Mouse (Mus musculus): ENCODE data around the gene Ccdc180. TPM values are rescaled to one million over a fixed set of nuclear protein-coding genes. Genes with fewer than 3 reads are reported as not detected.

Ccdc180 gene
- polyA plus RNA-seq, 1 experiment: 2.4 TPM

DNA sequence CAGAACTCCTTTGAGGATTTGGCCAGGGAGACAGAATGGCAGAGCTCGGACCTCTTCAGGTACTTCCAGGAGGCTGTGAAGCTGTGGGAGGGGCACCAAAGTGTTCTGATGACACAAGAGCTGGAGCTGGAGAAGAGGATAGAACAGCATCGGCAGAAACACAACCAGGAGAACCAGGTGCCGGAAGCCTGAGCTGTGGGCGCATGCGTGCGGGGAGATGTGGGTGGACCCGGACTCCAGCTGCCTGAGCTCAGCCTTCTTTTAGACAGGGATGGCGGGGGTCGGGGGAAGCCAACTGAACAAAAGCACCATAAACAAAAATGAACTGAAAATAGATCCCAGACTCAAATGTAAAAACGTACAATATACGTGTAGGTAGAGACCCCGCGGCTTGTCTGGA lies 19.2 kb downstream of the Ccdc180 start:
- Histone ChIP-seq H3K4me1 (ENCODE audit: control insufficient read depth, insufficient read depth, low read length) (no peaks in the 10 kb centered on the region), H3K4me3 (replicated peaks; ENCODE audit: extremely low read depth, low read depth, low read length) (no peak overlapping the region)
- TF ChIP-seq POLR2A (IDR thresholded peaks at IDR 0.05; ENCODE audit: borderline replicate concordance, extremely low read depth, low read depth, low read length): no peak
- no peak for TF ChIP-seq CTCF (IDR thresholded peaks at IDR 0.05; ENCODE audit: insufficient read depth, low read length)
- WGBS: 75% methylated on average over 13 of the region's 13 CpGs
- no peak for DNase-seq

DNA sequence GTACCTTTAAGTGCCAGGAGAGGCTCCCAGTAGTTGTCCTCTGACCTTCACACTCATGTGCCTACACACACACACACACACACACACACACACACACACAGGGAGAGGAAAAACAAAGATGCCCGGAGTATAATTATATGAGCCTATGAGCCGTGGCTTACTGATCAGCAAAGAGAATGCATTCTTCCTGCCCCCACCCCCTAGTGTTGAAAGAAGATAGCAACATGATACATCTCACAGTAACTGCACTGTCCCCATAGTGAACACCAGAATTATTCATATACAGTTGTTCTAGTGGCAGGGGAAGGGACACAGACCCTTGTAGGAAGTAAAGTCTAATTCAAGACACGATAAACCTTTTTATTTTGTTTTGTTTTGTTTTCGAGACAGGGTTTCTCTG lies 19.8 kb downstream of the Ccdc180 start:
- Histone ChIP-seq H3K4me1 (ENCODE audit: control insufficient read depth, insufficient read depth, low read length) (no peaks in the 10 kb centered on the region), H3K4me3 (replicated peaks; ENCODE audit: extremely low read depth, low read depth, low read length) (no peak overlapping the region)
- WGBS: 64% methylated on average over 4 of the region's 4 CpGs
- DNase-seq: no peak
- TF ChIP-seq POLR2A (IDR thresholded peaks at IDR 0.05; ENCODE audit: borderline replicate concordance, extremely low read depth, low read depth, low read length) (no peak), CTCF (IDR thresholded peaks at IDR 0.05; ENCODE audit: insufficient read depth, low read length) (no peak)

DNA sequence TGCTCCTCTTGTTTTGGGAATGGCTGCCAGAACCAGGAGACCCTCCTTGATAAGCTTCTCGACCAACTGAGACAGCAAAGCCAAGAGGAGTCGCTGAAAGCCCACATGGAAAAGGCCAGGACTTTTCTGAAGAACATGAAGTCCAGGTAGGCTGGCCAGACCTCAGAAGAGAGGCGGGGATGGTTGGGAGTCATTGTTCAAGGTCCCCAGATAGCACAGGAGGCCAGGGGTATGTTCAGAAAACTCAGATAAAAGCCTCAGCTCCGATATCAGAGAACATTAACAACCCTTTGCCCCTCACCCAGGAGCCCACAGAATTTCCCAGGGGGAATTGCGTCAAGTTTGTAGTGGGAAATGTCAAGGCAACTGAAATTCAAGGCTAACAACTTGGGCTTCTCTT lies 21.2 kb downstream of the Ccdc180 start:
- H3K4me3 ChIP-seq (replicated peaks; ENCODE audit: extremely low read depth, low read depth, low read length): no peak overlapping the region
- no peak for DNase-seq
- TF ChIP-seq POLR2A (IDR thresholded peaks at IDR 0.05; ENCODE audit: borderline replicate concordance, extremely low read depth, low read depth, low read length) (no peak), CTCF (IDR thresholded peaks at IDR 0.05; ENCODE audit: insufficient read depth, low read length) (no peak)
- 74% methylated on average over 5 of the region's 5 CpGs for WGBS
- no peaks in the 10 kb centered on the region for H3K4me1 ChIP-seq (ENCODE audit: control insufficient read depth, insufficient read depth, low read length)

DNA sequence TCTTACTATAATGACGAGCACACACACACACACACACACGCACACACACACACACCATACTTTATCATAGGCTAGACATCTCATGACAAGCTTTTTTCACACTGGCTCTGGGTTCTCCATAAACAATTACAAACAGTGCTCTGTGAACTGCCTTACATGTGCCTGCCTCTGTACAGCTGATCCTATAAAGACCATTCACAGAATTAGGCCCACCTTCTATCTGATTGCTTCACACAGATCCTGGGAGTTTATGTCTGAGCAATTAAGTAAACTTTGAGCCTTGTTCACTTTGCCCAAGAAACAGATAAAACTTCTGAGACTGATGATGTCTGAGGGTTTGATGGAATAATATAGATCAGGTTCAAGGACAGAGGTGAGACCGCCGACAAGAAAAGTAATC lies 21.8 kb downstream of the Ccdc180 start:
- no peak for TF ChIP-seq POLR2A (IDR thresholded peaks at IDR 0.05; ENCODE audit: borderline replicate concordance, extremely low read depth, low read depth, low read length)
- TF ChIP-seq CTCF (IDR thresholded peaks at IDR 0.05; ENCODE audit: insufficient read depth, low read length): no peak
- Histone ChIP-seq H3K4me3 (replicated peaks; ENCODE audit: extremely low read depth, low read depth, low read length) (no peak overlapping the region), H3K4me1 (ENCODE audit: control insufficient read depth, insufficient read depth, low read length) (no peaks in the 10 kb centered on the region)
- no peak for DNase-seq
- 88% methylated on average over 4 of the region's 4 CpGs for WGBS

DNA sequence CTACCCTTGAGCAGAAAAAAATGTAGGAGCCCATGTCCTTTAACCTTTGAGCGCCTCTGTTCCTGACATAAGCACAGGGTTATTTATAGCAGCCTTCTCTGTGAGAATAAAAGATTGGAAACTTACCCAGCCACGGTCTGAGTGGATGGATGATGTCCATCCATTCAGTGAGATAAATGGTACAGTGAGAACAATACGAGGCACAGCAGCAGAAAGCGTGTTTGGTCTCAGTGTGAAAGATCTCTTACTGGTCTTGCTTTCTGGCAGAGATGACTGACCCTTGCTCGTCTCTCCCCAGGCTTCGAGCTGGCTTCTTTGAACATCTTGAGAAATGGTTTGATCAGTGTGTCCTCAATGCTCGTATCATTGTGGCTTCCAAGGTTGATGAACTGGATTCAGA lies 27.0 kb downstream of the Ccdc180 start:
- H3K4me1 ChIP-seq (ENCODE audit: control insufficient read depth, insufficient read depth, low read length): no peaks in the 10 kb centered on the region
- no peak for TF ChIP-seq CTCF (IDR thresholded peaks at IDR 0.05; ENCODE audit: insufficient read depth, low read length)
- TF ChIP-seq POLR2A (IDR thresholded peaks at IDR 0.05; ENCODE audit: borderline replicate concordance, extremely low read depth, low read depth, low read length): no peak
- DNase-seq: no peak
- WGBS: 61% methylated on average over 7 of the region's 7 CpGs
- H3K4me3 ChIP-seq (replicated peaks; ENCODE audit: extremely low read depth, low read depth, low read length): no peak overlapping the region

DNA sequence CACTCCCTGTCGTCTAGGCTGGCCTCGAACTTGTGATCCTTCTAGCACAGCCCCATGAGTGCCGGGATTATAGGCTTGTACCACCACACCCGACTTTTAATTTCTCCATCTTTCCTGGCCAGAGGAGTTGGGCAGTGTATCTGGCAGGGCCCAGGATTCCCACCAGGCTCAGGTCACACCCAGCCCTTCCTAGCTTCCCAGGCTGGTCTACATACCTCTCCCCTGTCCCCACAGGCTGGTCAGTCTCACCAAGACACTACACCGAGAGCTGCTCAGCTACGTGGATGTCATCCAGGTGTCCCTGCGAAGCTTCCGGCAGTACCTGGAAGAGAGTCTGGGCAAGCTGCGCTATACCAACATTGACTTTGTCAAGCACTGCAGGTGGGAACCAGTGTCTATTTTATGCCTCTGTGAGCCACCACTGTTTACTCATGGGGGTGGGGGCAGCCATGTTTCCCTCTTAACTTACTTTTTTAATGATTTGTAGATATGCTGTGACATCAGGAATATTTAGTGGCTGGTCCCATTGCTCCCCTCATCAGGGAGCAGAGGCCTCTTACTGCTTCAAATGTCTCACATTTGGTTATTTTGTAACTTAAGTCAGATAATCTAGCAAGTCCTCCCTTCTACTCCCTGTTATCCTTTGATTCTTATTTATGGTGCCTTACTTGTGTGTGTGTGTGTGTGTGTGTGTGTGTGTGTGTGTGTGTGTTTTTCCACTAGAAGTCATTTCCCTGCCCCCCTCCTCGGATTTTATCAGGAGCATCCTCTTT lies 31.7 kb downstream of the Ccdc180 start:
- DNase-seq: no peak
- WGBS: 77% methylated on average over 10 of the region's 10 CpGs
- TF ChIP-seq POLR2A (IDR thresholded peaks at IDR 0.05; ENCODE audit: borderline replicate concordance, extremely low read depth, low read depth, low read length): no peak
- TF ChIP-seq CTCF (IDR thresholded peaks at IDR 0.05; ENCODE audit: insufficient read depth, low read length): no peak
- no peaks in the 10 kb centered on the region for H3K4me1 ChIP-seq (ENCODE audit: control insufficient read depth, insufficient read depth, low read length)
- no peak overlapping the region for H3K4me3 ChIP-seq (replicated peaks; ENCODE audit: extremely low read depth, low read depth, low read length)

DNA sequence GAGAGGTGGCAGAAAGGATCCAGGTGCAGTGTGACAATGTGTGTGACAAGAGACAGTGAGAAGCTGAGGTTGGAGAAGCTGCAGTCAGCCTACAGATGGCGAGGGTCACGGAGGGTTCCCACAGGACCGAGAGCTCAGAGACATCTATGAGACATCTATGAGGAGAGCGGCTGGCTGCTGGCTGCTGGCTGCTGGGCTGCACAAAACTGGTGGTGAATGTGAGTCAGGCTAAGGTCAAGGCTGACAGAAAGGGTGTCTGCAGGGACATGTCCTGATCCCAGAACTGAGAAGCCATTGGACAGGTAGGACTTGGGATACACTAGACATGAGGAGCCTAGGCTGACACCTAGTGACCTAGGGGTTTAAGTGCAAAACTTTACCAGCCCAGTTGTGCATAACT lies 33.9 kb downstream of the Ccdc180 start:
- 85% methylated on average over 4 of the region's 4 CpGs for WGBS
- Histone ChIP-seq H3K4me1 (ENCODE audit: control insufficient read depth, insufficient read depth, low read length) (no peaks in the 10 kb centered on the region), H3K4me3 (replicated peaks; ENCODE audit: extremely low read depth, low read depth, low read length) (no peak overlapping the region)
- TF ChIP-seq CTCF (IDR thresholded peaks at IDR 0.05; ENCODE audit: insufficient read depth, low read length) (no peak), POLR2A (IDR thresholded peaks at IDR 0.05; ENCODE audit: borderline replicate concordance, extremely low read depth, low read depth, low read length) (no peak)
- no peak for DNase-seq

DNA sequence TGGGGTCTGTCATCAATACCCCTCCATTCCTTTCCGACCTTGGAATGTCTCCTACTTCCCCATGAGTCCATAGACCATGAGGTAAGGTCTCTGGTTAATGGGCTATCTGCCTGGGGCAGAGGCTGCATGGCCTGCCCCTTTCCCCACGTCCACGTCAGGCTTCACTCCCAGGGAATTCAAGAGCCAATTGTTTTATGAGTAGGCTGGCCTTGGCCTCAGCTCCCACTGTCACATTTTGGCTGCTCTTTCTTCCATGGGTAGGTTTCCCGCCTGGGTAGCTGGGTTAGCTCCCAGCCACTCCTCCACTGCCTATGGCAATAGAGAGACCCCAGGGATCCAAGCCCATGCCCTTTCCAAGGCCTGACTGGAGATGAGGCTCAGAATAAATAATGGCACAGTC lies 38.5 kb downstream of the Ccdc180 start:
- Histone ChIP-seq H3K4me1 (ENCODE audit: control insufficient read depth, insufficient read depth, low read length) (no peaks in the 10 kb centered on the region), H3K4me3 (replicated peaks; ENCODE audit: extremely low read depth, low read depth, low read length) (no peak overlapping the region)
- WGBS: 83% methylated on average over 4 of the region's 4 CpGs
- DNase-seq: no peak
- TF ChIP-seq CTCF (IDR thresholded peaks at IDR 0.05; ENCODE audit: insufficient read depth, low read length) (no peak), POLR2A (IDR thresholded peaks at IDR 0.05; ENCODE audit: borderline replicate concordance, extremely low read depth, low read depth, low read length) (no peak)

DNA sequence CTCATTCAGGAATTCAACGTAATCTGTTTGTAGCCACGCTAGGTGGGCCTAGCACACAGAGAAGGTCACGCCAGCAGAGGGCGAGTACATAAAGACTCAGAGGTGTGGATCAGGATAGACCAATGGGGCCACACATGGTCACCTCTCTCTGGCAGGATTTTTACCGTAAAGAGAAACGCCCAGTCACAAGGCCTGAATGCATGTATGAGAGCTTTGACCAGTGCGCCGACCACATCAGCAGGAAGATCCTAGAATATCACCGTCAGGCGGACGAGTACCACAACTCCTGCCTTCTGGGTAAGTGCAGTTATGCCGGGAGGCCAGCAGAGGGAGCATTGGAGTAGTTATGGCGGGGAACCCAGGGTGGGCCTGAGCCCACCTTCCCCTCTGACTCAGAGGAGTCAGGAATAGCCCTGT lies 51.5 kb downstream of the Ccdc180 start:
- peak; percentile 60 for DNase-seq
- TF ChIP-seq POLR2A (IDR thresholded peaks at IDR 0.05; ENCODE audit: borderline replicate concordance, extremely low read depth, low read depth, low read length) (no peak), CTCF (IDR thresholded peaks at IDR 0.05; ENCODE audit: insufficient read depth, low read length) (peak; percentile 87)
- WGBS: 17% methylated on average over 13 of the region's 13 CpGs
- no peak overlapping the region for H3K4me3 ChIP-seq (replicated peaks; ENCODE audit: extremely low read depth, low read depth, low read length)
- H3K4me1 ChIP-seq (ENCODE audit: control insufficient read depth, insufficient read depth, low read length): 0 out of 2 replicates have a peak, but pooled peaks cover 3% of the 10 kb centered on the region

DNA sequence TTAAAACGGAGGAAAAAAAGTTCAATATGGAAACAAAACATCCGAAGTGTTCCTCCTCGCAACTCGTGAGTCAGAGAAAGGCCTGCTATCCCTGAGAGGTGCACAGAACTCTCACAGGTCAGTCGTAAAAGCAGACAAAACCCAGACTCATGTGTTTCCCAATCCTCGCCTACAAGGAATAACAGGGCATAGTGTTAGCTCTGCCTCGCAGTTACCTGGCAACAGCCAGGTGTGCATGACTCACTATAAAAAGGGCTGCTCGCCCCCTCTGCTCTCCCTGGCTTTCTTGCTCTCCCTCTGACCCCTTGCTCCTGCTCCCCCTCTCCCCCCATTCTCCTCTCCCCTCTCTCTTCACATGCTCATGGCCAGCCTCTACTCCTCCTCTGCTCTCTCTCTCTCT lies 57.6 kb downstream of the Ccdc180 start:
- Histone ChIP-seq H3K4me1 (ENCODE audit: control insufficient read depth, insufficient read depth, low read length) (peaks cover 2% of the 10 kb centered on the region; the same call in 1 of the 2 replicates), H3K4me3 (replicated peaks; ENCODE audit: extremely low read depth, low read depth, low read length) (no peak overlapping the region)
- TF ChIP-seq POLR2A (IDR thresholded peaks at IDR 0.05; ENCODE audit: borderline replicate concordance, extremely low read depth, low read depth, low read length) (no peak), CTCF (IDR thresholded peaks at IDR 0.05; ENCODE audit: insufficient read depth, low read length) (no peak)
- no peak for DNase-seq
- whole genome bisulfite sequencing: 77% methylated on average over 8 of the region's 8 CpGs
